Mouse (Mus musculus) kidney, postnatal 10 days (tissue): ENCODE measurements around the gene Cc2d1a.

Experiments used
- DNase-seq: peaks from one replicate; pipeline ENCODE4 v3.0.0; 2021; ENCODE audit warnings: mixed read lengths

Cc2d1a gene

GRCm38 (mm10) chr8:84176560-84176959, 28.8 kb upstream of the Cc2d1a start:
- peak; percentile 24 for DNase-seq

- DNase-seq = peak; percentile 49
Measured at GRCm38 (mm10) chr8:84173861-84174260, 26.1 kb upstream of the Cc2d1a start.

GRCm38 (mm10) chr8:84170096-84170495, 22.4 kb upstream of the Cc2d1a start:
- DNase-seq = no peak

- no peak for DNase-seq
Measured at GRCm38 (mm10) chr8:84167696-84168095, 20.0 kb upstream of the Cc2d1a start.

GRCm38 (mm10) chr8:84157620-84158019, 9.9 kb upstream of the Cc2d1a start:
- no peak for DNase-seq

- no peak for DNase-seq
Measured at GRCm38 (mm10) chr8:84149181-84149580, 1.4 kb upstream of the Cc2d1a start.

GRCm38 (mm10) chr8:84148531-84148850, 755 bp upstream of the Cc2d1a start:
- peak; percentile 45 for DNase-seq

GRCm38 (mm10) chr8:84147324-84147766, 391 bp downstream of the Cc2d1a start:
- DNase-seq = peak; percentile 69

- DNase-seq = no peak
Measured at GRCm38 (mm10) chr8:84144636-84145245, 3.0 kb downstream of the Cc2d1a start.

- no peak for DNase-seq
Measured at GRCm38 (mm10) chr8:84140838-84141237, 6.9 kb downstream of the Cc2d1a start.

GRCm38 (mm10) chr8:84137848-84138247, 9.9 kb downstream of the Cc2d1a start:
- no peak for DNase-seq

- DNase-seq = no peak
Measured at GRCm38 (mm10) chr8:84132225-84132624, 15.5 kb downstream of the Cc2d1a start.

GRCm38 (mm10) chr8:84130806-84131205, 16.9 kb downstream of the Cc2d1a start:
- peak; percentile 57 for DNase-seq

GRCm38 (mm10) chr8:84128277-84128676, 19.5 kb downstream of the Cc2d1a start:
- no peak for DNase-seq

GRCm38 (mm10) chr8:84127202-84127901, 20.4 kb downstream of the Cc2d1a start:
- peak; percentile 49 for DNase-seq

GRCm38 (mm10) chr8:84126742-84127141, 21.0 kb downstream of the Cc2d1a start:
- no peak for DNase-seq

- peak; percentile 58 for DNase-seq
Measured at GRCm38 (mm10) chr8:84125656-84126055, 22.1 kb downstream of the Cc2d1a start, which contains the start of gene Podnl1. Gene Podnl1 (plus strand): TSS chr8:84125989.

GRCm38 (mm10) chr8:84122151-84122550, 25.6 kb downstream of the Cc2d1a start:
- DNase-seq = no peak

- DNase-seq = no peak
Measured at GRCm38 (mm10) chr8:84115646-84116045, 32.1 kb downstream of the Cc2d1a start.

GRCm38 (mm10) chr8:84106216-84107040, 41.3 kb downstream of the Cc2d1a start:
- DNase-seq = no peak

- DNase-seq = no peak
Measured at GRCm38 (mm10) chr8:84105676-84106075, 42.1 kb downstream of the Cc2d1a start.

GRCm38 (mm10) chr8:84104697-84105609, 42.8 kb downstream of the Cc2d1a start, which contains the start of gene Dcaf15:
Gene Dcaf15 (minus strand): TSS chr8:84104768.
- peak; percentile 99 for DNase-seq
